Mouse (Mus musculus) ES-E14 (cell line): Measurements from ENCODE around the gene Unc5c.

Experiments
- CHD2 ChIP-seq: IDR thresholded peaks from 2 replicates; pipeline ENCODE4 v1.6.1; 2014; ENCODE audit warnings: mild to moderate bottlenecking, low read depth, low read length, inconsistent platforms
- MAFK ChIP-seq: IDR thresholded peaks from 2 replicates; pipeline ENCODE4 v1.6.1; 2014; ENCODE audit warnings: mild to moderate bottlenecking, low read depth, low read length, inconsistent platforms; ENCODE audit not compliant: insufficient read depth
- ZNF384 ChIP-seq: IDR thresholded peaks from 2 replicates; pipeline ENCODE4 v1.6.1; 2012; ENCODE audit warnings: low read depth, low read length, inconsistent platforms

DNA sequence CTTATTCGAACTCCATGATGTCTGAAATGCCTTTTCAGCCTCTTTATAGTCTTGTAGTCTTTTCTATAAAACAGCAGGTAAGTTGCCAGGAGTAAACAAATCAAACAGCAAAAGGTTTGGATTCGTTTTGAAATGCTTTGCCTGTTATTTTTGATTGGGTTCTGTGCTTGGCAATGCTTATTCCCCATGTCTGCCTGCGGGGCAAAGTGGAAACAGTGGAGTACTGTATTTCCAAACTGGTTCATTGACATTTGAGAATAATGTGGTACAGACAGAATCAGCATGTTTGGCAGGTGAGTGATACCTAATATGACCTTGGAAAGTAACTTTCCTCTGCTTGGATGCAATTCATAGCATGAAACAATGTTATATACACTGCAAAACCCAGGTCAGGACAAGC lies 292.2 kb downstream of the Unc5c start:
- TF ChIP-seq MAFK (no peak), ZNF384 (no peak), CHD2 (no peak)
